Mouse (Mus musculus): Measurements from ENCODE around the gene Amh.
"Not testable (repeated sequence)": the region's sequence is repeated elsewhere in the genome, so short reads cannot be mapped to it uniquely, and the experiment has no call there.

The Amh gene

GRCm38 (mm10) chr10:80828587-80828986 is 23.5 kb downstream of the Amh start:
- DNase-seq (ENCODE audit: low read depth): not testable (repeated sequence)

GRCm38 (mm10) chr10:80829359-80830278 is 24.6 kb downstream of the Amh start:
- no peak for DNase-seq (ENCODE audit: low read depth)

GRCm38 (mm10) chr10:80831136-80831535 is 26.1 kb downstream of the Amh start:
- no peak for DNase-seq (ENCODE audit: low read depth)

GRCm38 (mm10) chr10:80832818-80833217 is 27.8 kb downstream of the Amh start:
- DNase-seq (ENCODE audit: low read depth): no peak

- no peak for DNase-seq (ENCODE audit: low read depth)
Observed at GRCm38 (mm10) chr10:80835617-80836016, 30.6 kb downstream of the Amh start.

GRCm38 (mm10) chr10:80836949-80837379 is 31.9 kb downstream of the Amh start:
- no peak for DNase-seq (ENCODE audit: low read depth)

GRCm38 (mm10) chr10:80837827-80838226 is 32.8 kb downstream of the Amh start:
- DNase-seq (ENCODE audit: low read depth): no peak

GRCm38 (mm10) chr10:80838346-80838912 is 33.4 kb downstream of the Amh start:
- no peak for DNase-seq (ENCODE audit: low read depth)

GRCm38 (mm10) chr10:80839848-80840247 is 34.8 kb downstream of the Amh start:
- no peak for DNase-seq (ENCODE audit: low read depth)

- no peak for DNase-seq (ENCODE audit: low read depth)
Observed at GRCm38 (mm10) chr10:80841685-80842084, 36.6 kb downstream of the Amh start.

GRCm38 (mm10) chr10:80842334-80842733 is 37.3 kb downstream of the Amh start:
- no peak for DNase-seq (ENCODE audit: low read depth)

GRCm38 (mm10) chr10:80843087-80843930 is 38.3 kb downstream of the Amh start:
- no peak for DNase-seq (ENCODE audit: low read depth)

GRCm38 (mm10) chr10:80843931-80844547 is 39.0 kb downstream of the Amh start, which contains the start of gene Lingo3:
Lingo3 (minus strand) TSS chr10:80844039.
- no peak for DNase-seq (ENCODE audit: low read depth)

- DNase-seq (ENCODE audit: low read depth): no peak
Observed at GRCm38 (mm10) chr10:80845055-80845693, 40.1 kb downstream of the Amh start.

- DNase-seq (ENCODE audit: low read depth): no peak
Observed at GRCm38 (mm10) chr10:80845732-80846131, 40.7 kb downstream of the Amh start.

- DNase-seq (ENCODE audit: low read depth): no peak
Observed at GRCm38 (mm10) chr10:80848571-80848970, 43.5 kb downstream of the Amh start.

GRCm38 (mm10) chr10:80854913-80855748 is 50.1 kb downstream of the Amh start, which contains the start of the genes Lsm7 and Sppl2b:
Lsm7 (minus strand) TSS chr10:80855209.
Sppl2b (plus strand) TSS chr10:80855275.
- peak; percentile 90 for DNase-seq (ENCODE audit: low read depth)

- no peak for DNase-seq (ENCODE audit: low read depth)
Observed at GRCm38 (mm10) chr10:80855749-80856073, 50.7 kb downstream of the Amh start.

GRCm38 (mm10) chr10:80856267-80856666 is 51.2 kb downstream of the Amh start:
- DNase-seq (ENCODE audit: low read depth): peak; percentile 64

- DNase-seq (ENCODE audit: low read depth): no peak
Observed at GRCm38 (mm10) chr10:80856908-80857307, 51.9 kb downstream of the Amh start.
